In the genomic region with DNA sequence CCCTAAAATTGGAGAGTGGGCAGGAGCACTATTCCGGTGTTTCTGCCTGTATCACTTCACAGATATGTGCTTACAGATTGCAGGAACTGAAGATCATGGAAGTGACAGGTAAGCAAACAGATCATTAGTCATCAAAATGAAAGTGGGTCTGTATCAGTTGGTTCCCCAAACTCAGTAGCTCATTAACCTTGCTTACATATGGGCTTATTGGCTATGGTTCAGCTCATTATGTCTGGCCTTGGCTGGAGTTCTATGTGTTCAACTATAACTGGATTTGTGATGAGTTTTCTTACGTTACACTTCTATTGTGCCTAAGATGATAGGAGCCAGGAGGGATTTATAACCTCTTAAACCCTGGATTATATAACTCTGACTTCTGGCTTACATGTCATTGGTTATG, we compare ENCODE assay signal across 28 mouse cellular contexts.
"Had no signal": no experiment of that assay in that cellular context is flagged by ENCODE, and none has a peak within 500 bp of the region (broad histone marks: within the 10 kb centered on the region; RNA-seq: fewer than 3 reads in every experiment).

No protein-coding gene starts in this region.

- H3K4me3 ChIP-seq: gastrocnemius, adult 2 months; heart, embryonic 10.5 days; heart, embryonic 12.5 days; hindbrain, embryonic 10.5 days; hindbrain, embryonic 12.5 days; intestine, embryonic 15.5 days; layer of hippocampus, adult 2 months; left cerebral cortex, adult 2 months; limb, embryonic 10.5 days; limb, embryonic 12.5 days; liver, embryonic 13.5 days; liver, embryonic 15.5 days had no signal

- H3K9ac ChIP-seq: heart, embryonic 12.5 days; hindbrain, embryonic 12.5 days; hindbrain, embryonic 14.5 days; intestine, embryonic 15.5 days; limb, embryonic 12.5 days; liver, embryonic 13.5 days; liver, embryonic 15.5 days had no signal

- H3K36me3 ChIP-seq: heart, embryonic 10.5 days; heart, embryonic 12.5 days; hindbrain, embryonic 10.5 days; hindbrain, embryonic 12.5 days; intestine, embryonic 15.5 days; limb, embryonic 10.5 days; limb, embryonic 12.5 days; liver, embryonic 13.5 days; liver, embryonic 15.5 days had no signal

- DNase-seq: gastrocnemius, adult 2 months; gastrocnemius, postnatal 10 days; gastrocnemius, postnatal 25 days; heart, adult 18-20 months; heart, postnatal 10 days; heart, postnatal 4 days; kidney, adult 18-20 months; kidney, adult 8-10 months; kidney, postnatal 10 days; kidney, postnatal 25 days; kidney, postnatal 4 days; liver; liver, embryonic 13.5 days had no signal

- H3K4me1 ChIP-seq: hindbrain, embryonic 10.5 days; intestine, embryonic 15.5 days; limb, embryonic 10.5 days; liver, embryonic 13.5 days; liver, embryonic 15.5 days had no signal

- H3K4me2 ChIP-seq: heart, embryonic 12.5 days; hindbrain, embryonic 12.5 days; hindbrain, embryonic 14.5 days; intestine, embryonic 15.5 days; limb, embryonic 12.5 days; liver, embryonic 11.5 days; liver, embryonic 13.5 days; liver, embryonic 15.5 days had no signal

- ATAC-seq: hindbrain, embryonic 16.5 days; inflammation-experienced regulatory T-cells, adult 6 months; intestine, embryonic 15.5 days; intestine, postnatal 0 days had no signal

- H3K9me3 ChIP-seq: heart, embryonic 10.5 days; heart, embryonic 12.5 days; hindbrain, embryonic 10.5 days; hindbrain, embryonic 12.5 days; intestine, embryonic 15.5 days; limb, embryonic 10.5 days; limb, embryonic 12.5 days; liver, embryonic 13.5 days; liver, embryonic 15.5 days had no signal

- H3K27me3 ChIP-seq: heart, embryonic 12.5 days; hindbrain, embryonic 12.5 days; intestine, embryonic 15.5 days; liver, embryonic 13.5 days; liver, embryonic 15.5 days had no signal

- H3K27ac ChIP-seq: gastrocnemius, adult 2 months; heart, embryonic 10.5 days; hindbrain, embryonic 10.5 days; hindbrain, embryonic 12.5 days; hindbrain, embryonic 14.5 days; intestine, embryonic 15.5 days; layer of hippocampus, adult 2 months; left cerebral cortex, adult 2 months; limb, embryonic 10.5 days; limb, embryonic 12.5 days; liver, embryonic 13.5 days; liver, embryonic 15.5 days had no signal
